Mouse (Mus musculus) heart, embryonic 11.5 days (tissue): ENCODE measurements around the gene Thy1. TPM values are rescaled to one million over a fixed set of nuclear protein-coding genes. Genes with fewer than 3 reads are reported as not detected.

ENCODE experiments used
- ATAC-seq: fragments of 200-750 bp; cut with Nextera tagmentation; replicated peaks from 2 replicates; pipeline ENCODE4 v1.8.0; 2017; ENCODE audit warnings: moderate library complexity; ENCODE audit not compliant: insufficient number of reproducible peaks, low FRiP score, low TSS enrichment
- H3K27ac ChIP-seq: fragments of 300-500 bp; sonication (generic); 2 replicates; pipeline ENCODE4 v1.5.1; 2014; ENCODE audit warnings: mild to moderate bottlenecking, low read depth, low read length
- H3K27me3 ChIP-seq: fragments of 300-500 bp; sonication (generic); 2 replicates; pipeline ENCODE4 v1.6.1; 2014; ENCODE audit warnings: mild to moderate bottlenecking, low read length, mixed read lengths; ENCODE audit not compliant: control insufficient read depth, insufficient read depth
- H3K36me3 ChIP-seq: fragments of 300-500 bp; sonication (generic); 2 replicates; pipeline ENCODE4 v1.6.1; 2014; ENCODE audit warnings: mild to moderate bottlenecking, low read length, moderate library complexity, mixed read lengths; ENCODE audit not compliant: control insufficient read depth, insufficient read depth
- H3K4me1 ChIP-seq: fragments of 300-500 bp; sonication (generic); 2 replicates; pipeline ENCODE4 v1.6.1; 2014; ENCODE audit warnings: low read length; ENCODE audit not compliant: control insufficient read depth, insufficient read depth
- H3K4me2 ChIP-seq: fragments of 300-500 bp; sonication (generic); 2 replicates; pipeline ENCODE4 v1.6.1; 2014; ENCODE audit warnings: mild to moderate bottlenecking, moderate library complexity
- H3K4me3 ChIP-seq: fragments of 300-500 bp; sonication (generic); 2 replicates; pipeline ENCODE4 v1.5.1; 2014; ENCODE audit warnings: low read depth, low read length
- H3K9ac ChIP-seq: fragments of 300-500 bp; sonication (generic); 2 replicates; pipeline ENCODE4 v1.6.1; 2014; ENCODE audit warnings: mild to moderate bottlenecking, low read depth, low read length, moderate library complexity
- H3K9me3 ChIP-seq: fragments of 300-500 bp; sonication (generic); replicated peaks from 2 replicates; pipeline ENCODE4 v1.6.1; 2016; ENCODE audit warnings: low read length; ENCODE audit not compliant: control insufficient read depth
- WGBS: fragments of 180-500 bp; shearing (Covaris S2); extraction: QIAGEN DNeasy Blood & Tissue Kit; methylation state at CpG from one replicate; pipeline ENCODE4 v1.1.7; 2014; ENCODE audit not compliant: insufficient replicate concordance; 5-methylcytosine and 5-hydroxymethylcytosine counted together
- polyA plus RNA-seq: library from polyadenylated mRNA; unstranded; fragments of >200 nt; fragmentation: Nextera tagmentation; extraction: Ambion mirVana; gene quantifications from 2 replicates; pipeline ENCODE4 v1.2.1, GENCODE M21; 2014

Gene Thy1
- polyA plus RNA-seq, 1 experiment from 2014 or later, result 0.86 TPM

DNA sequence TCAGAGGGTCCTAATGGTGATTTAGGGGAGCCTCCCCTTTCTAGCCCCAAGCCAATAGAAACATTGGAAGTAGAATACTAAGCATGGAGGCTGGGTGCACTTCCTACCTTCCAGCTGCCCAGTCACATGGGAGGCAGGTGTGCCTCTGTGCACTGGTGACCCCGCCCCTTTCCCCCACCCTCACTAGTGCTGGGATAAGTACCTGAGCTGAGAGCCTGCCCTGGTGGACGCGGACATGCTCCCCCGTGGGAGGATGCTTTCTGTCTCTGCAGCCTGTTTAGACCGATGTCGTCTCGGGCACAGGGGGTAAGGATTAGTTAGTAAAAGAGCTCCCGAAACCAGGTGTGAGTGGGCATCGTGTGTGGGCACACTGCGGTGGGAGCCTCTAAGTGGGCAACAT, 43.8 kb downstream of the Thy1 start:
- H3K4me1 ChIP-seq, result peaks cover 55% of the 10 kb centered on the region
- 41% methylated on average over 10 of the region's 10 CpGs for WGBS

DNA sequence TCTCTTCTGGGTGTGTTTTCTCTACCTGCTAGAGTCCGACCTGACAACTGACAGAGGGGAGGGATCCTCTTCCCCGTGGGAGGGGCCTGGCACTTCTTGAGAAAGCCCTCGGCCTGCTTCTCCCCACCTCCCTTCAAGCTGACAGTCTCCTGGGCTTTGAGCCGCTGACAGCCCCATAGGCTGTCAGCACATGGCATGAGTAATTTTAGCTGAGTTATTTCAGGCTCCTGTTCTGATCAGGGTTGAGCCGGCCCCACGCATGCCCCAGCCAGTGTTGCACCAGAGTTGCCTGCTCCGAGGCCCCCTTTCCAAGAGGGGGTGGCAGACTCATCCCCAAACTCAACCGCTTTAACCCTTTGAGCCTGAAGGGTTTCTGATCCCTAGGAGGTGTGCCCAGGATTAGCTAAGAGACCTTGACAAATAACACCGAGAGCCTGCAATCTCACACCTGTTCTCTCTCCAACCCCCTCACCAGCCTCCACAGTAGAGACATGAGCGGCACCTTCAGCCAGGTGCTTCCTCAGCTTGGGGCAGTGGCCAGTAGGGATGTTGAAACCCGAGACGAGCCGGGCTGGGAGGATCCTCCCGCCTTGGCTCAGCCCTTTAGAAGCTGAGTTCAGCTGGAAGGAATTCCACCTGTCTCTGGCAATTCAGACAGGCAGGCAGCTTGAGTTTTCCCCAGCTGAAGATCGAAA, 44.7 kb downstream of the Thy1 start:
- Histone ChIP-seq H3K27me3 (no peaks in the 10 kb centered on the region; the same call in 1 of the 2 replicates), H3K4me1 (peaks cover 55% of the 10 kb centered on the region), H3K9me3 (no peaks in the 10 kb centered on the region), H3K4me3 (peak overlapping the region; percentile 13), H3K36me3 (peaks cover 9% of the 10 kb centered on the region), H3K9ac (peak overlapping the region; percentile 52; the same call in 1 of the 2 replicates), H3K27ac (peak overlapping the region; percentile 88), H3K4me2 (peak overlapping the region; percentile 99)
- ATAC-seq, result no peak; the same call in 1 of the 2 replicates
- WGBS, result 6% methylated on average over 15 of the region's 15 CpGs

More for the DNA sequence above, 43.8 kb downstream of the Thy1 start:
- no peak overlapping the region for H3K9ac ChIP-seq
- H3K36me3 ChIP-seq, result peaks cover 8% of the 10 kb centered on the region; the same call in 1 of the 2 replicates
- no peaks in the 10 kb centered on the region for H3K9me3 ChIP-seq
- no peak overlapping the region; the same call in 1 of the 2 replicates for H3K4me3 ChIP-seq
- H3K27me3 ChIP-seq, result no peaks in the 10 kb centered on the region; the same call in 1 of the 2 replicates
- peak overlapping the region; percentile 88 for H3K27ac ChIP-seq
- peak overlapping the region; percentile 99 for H3K4me2 ChIP-seq
- ATAC-seq, result no peak

DNA sequence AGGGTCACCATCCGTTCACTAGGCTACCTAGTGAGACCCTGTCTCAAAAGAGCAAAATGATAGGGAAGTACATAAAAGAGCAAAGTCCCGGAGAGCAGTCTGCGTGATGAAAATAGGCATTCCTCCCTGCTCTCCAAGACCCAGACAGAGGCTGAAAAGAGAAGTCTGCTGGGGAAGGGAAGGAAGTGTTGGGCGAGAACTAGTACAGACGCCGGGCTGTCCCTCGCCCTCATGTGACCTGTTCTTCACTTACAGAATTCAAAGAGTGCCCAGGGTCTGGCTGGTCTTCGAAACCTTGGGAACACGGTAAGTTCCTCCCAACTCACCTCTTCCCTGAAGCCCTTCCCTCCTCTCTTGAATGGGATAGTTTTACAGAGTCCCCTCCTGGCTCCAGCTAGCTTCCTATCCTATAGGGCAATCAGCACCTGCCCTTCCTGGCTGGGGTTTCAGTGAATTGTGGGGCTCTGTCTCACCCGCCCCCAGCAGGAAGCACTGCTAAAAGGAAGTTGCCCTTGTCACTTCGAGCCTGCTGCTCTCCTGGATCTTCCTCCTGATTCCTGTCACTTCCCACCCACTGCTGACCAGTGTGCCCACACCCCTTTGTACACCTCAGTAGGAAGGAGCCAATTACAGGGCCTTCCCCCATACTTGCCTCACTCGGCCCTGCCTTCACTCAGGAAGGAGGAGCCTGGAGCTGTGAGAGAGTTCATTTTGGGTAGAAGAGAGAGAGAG, 45.9 kb downstream of the Thy1 start:
- no peaks in the 10 kb centered on the region; the same call in 1 of the 2 replicates for H3K27me3 ChIP-seq
- H3K9me3 ChIP-seq, result no peaks in the 10 kb centered on the region
- H3K4me3 ChIP-seq, result no peak overlapping the region
- H3K4me1 ChIP-seq, result peaks cover 44% of the 10 kb centered on the region
- 34% methylated on average over 12 of the region's 12 CpGs for WGBS
- no peak overlapping the region for H3K9ac ChIP-seq
- peak overlapping the region; percentile 99 for H3K4me2 ChIP-seq
- H3K36me3 ChIP-seq, result peaks cover 14% of the 10 kb centered on the region
- no peak for ATAC-seq
- peak overlapping the region; percentile 88; the same call in 1 of the 2 replicates for H3K27ac ChIP-seq

DNA sequence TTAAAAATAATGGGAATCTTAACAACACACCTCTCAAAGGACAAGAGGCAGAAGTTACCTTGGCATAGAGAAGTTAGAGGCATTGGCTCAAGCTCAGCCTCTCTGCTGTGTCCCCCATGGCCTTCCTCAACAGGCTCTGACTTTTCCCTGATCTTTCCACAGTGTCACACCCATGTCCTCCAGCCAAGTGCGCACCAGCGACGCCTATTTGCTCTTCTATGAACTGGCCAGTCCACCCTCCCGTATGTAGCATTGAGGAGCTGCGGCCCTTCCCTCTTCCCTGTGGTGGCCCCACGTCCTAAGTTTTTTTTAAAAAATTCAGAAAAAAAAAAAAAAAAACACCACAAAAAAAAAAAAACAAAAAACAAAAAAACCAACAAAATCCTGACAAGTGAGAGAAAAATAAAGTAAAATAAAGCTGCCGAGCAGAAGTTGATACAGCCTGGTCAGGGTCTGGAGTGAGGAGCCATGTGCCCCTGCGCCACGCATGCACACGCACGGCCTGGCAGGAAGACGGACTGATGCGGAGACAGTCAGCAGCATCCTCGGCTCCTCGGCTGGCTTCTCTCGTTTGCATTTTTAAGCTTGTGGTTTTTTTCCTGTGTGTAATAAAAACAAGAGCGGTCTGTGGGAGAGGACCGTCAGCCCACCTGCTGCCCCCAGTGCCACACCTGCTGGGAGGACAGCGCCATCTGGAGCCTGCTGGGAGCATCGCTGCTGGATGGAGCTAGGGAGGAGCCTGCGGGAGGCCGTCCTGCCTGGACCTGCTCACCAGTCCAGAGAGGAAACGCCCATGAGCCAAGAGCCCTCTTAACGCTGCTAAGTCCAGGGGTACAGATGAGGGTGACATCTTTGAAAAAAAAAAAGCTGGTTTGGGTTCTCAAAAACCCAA, 50.7 kb downstream of the Thy1 start:
- no peaks in the 10 kb centered on the region for H3K9me3 ChIP-seq
- no peaks in the 10 kb centered on the region for H3K27me3 ChIP-seq
- H3K9ac ChIP-seq, result no peak overlapping the region
- no peak overlapping the region for H3K4me2 ChIP-seq
- H3K27ac ChIP-seq, result no peak overlapping the region
- peaks cover 25% of the 10 kb centered on the region for H3K4me1 ChIP-seq
- ATAC-seq, result peak; percentile 34; the same call in 1 of the 2 replicates
- no peak overlapping the region for H3K4me3 ChIP-seq
- 38% methylated on average over 24 of the region's 24 CpGs for WGBS
- peaks cover 14% of the 10 kb centered on the region for H3K36me3 ChIP-seq

DNA sequence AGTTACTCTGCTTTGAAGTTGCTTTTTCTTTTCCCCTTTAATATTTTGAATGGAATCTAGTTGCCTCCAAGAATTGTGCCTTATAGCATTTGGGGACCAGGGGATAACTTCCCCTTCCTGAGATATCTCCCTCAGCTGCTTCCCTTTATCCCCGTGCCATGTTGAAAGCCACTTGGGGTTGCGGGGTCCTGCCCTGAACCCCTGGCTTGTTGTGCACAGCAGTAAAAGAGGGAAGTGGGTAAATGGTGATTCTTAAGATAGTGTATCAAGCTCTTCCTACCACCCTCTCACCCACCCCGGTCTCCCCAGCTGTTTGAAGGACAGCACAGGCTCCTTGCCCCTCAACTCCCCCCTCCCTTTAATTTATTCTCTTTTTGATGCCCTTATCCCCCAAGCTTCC, 51.6 kb downstream of the Thy1 start:
- Histone ChIP-seq H3K36me3 (peaks cover 14% of the 10 kb centered on the region), H3K9me3 (no peaks in the 10 kb centered on the region), H3K27ac (no peak overlapping the region), H3K4me2 (no peak overlapping the region), H3K9ac (no peak overlapping the region), H3K4me1 (peaks cover 16% of the 10 kb centered on the region), H3K4me3 (no peak overlapping the region), H3K27me3 (no peaks in the 10 kb centered on the region)
- ATAC-seq, result no peak
- 83% methylated on average over 3 of the region's 3 CpGs for WGBS

DNA sequence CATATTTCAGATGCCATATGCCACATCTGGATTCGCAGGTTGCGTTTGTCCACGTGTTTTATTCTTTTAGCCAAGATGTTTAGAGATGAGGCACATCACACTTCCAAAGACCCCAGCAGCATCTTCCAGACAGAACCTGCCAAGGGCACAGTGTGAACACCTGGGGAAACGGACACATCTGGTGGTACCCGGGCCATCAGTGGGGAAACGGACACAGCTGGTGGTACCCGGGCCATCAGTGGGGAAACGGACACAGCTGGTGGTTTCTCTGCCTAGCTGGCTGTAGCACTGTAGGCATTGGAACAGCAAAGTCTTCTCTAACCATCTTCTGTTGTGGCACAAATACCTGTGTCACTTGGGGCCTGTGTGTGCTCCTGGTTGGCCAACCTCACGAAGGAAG, 52.6 kb downstream of the Thy1 start:
- H3K36me3 ChIP-seq, result peaks cover 14% of the 10 kb centered on the region

DNA sequence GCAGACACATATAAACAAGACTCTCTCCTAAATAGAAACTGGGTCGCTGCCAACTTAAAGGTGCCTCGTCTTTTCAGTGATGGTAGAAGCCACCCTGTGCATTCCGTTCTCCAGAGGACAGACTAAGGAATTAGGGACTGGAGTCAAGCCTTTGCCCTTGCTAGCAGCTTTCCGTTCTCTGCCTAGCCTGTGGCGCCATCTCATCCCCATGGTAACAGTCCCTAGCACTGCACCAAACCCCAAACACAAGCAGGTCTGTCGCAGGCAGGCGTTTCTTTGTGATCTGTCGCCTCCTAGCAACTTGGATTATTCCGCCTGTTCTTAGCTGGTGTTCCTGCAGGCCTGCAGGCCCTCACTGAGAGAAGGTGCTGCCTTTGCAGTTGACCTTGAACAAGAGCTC, 53.4 kb downstream of the Thy1 start:
- WGBS, result 23% methylated on average over 9 of the region's 9 CpGs
- H3K9me3 ChIP-seq, result no peaks in the 10 kb centered on the region
- H3K4me3 ChIP-seq, result no peak overlapping the region
- H3K27ac ChIP-seq, result peak overlapping the region; percentile 87
- ATAC-seq, result peak; percentile 24; the same call in 1 of the 2 replicates
- H3K4me2 ChIP-seq, result no peak overlapping the region
- peaks cover 9% of the 10 kb centered on the region for H3K36me3 ChIP-seq
- H3K9ac ChIP-seq, result no peak overlapping the region
- peaks cover 14% of the 10 kb centered on the region for H3K4me1 ChIP-seq
- no peaks in the 10 kb centered on the region for H3K27me3 ChIP-seq

More for the DNA sequence above, 52.6 kb downstream of the Thy1 start:
- no peak overlapping the region for H3K4me3 ChIP-seq
- ATAC-seq, result no peak
- H3K27me3 ChIP-seq, result no peaks in the 10 kb centered on the region
- WGBS, result 90% methylated on average over 9 of the region's 9 CpGs
- H3K4me1 ChIP-seq, result peaks cover 14% of the 10 kb centered on the region
- H3K4me2 ChIP-seq, result no peak overlapping the region
- peak overlapping the region; percentile 87 for H3K27ac ChIP-seq
- no peaks in the 10 kb centered on the region for H3K9me3 ChIP-seq
- H3K9ac ChIP-seq, result no peak overlapping the region
